Comparison of ENCODE assay signal across 20 mouse cellular contexts in genomic region chr9:31960488-31960887, GRCm38 (mm10). TPM values are rescaled to one million over a fixed set of nuclear protein-coding genes. Genes with fewer than 3 reads are reported as not detected.
"Had no signal": no experiment of that assay in that cellular context is flagged by ENCODE, and none has a peak within 500 bp of the region (broad histone marks: within the 10 kb centered on the region; RNA-seq: fewer than 3 reads in every experiment).

No protein-coding gene starts in this region.

- H3K4me2 ChIP-seq: lung, embryonic 15.5 days; midbrain, embryonic 11.5 days; midbrain, embryonic 13.5 days; midbrain, embryonic 15.5 days; neural tube, embryonic 12.5 days; stomach, embryonic 15.5 days had no signal

- H3K9ac ChIP-seq: lung, embryonic 15.5 days; midbrain, embryonic 13.5 days; midbrain, embryonic 15.5 days; neural tube, embryonic 12.5 days; stomach, embryonic 15.5 days had no signal

- H3K4me1 ChIP-seq: lung, embryonic 15.5 days; megakaryocyte, embryonic 14.5 days; midbrain, embryonic 13.5 days; midbrain, embryonic 15.5 days; neural tube, embryonic 12.5 days; stomach, embryonic 15.5 days had no signal

- H3K9me3 ChIP-seq: lung, embryonic 15.5 days; midbrain, embryonic 13.5 days; midbrain, embryonic 15.5 days; neural tube, embryonic 12.5 days; stomach, embryonic 15.5 days had no signal

- H3K4me3 ChIP-seq: lung, embryonic 15.5 days; megakaryocyte, embryonic 14.5 days; midbrain, embryonic 13.5 days; midbrain, embryonic 15.5 days; neural tube, embryonic 12.5 days; stomach, embryonic 15.5 days had no signal

- ATAC-seq: lung, postnatal 0 days; midbrain, embryonic 13.5 days; midbrain, embryonic 15.5 days had no signal

- H3K27ac ChIP-seq: lung, embryonic 15.5 days; macrophage; midbrain, embryonic 13.5 days; midbrain, embryonic 15.5 days; neural tube, embryonic 12.5 days; stomach, embryonic 15.5 days; stomach, postnatal 0 days had no signal

- DNase-seq: lung, adult 2 months; lung, postnatal 14 days; lung, postnatal 36 days; right cerebral cortex, postnatal 14 days; thymus, adult 2 months; thymus, postnatal 25 days had no signal

- H3K27me3 ChIP-seq: lung, embryonic 15.5 days; megakaryocyte, embryonic 14.5 days; midbrain, embryonic 13.5 days; midbrain, embryonic 15.5 days; neural tube, embryonic 12.5 days; stomach, embryonic 15.5 days had no signal

- H3K36me3 ChIP-seq: lung, embryonic 15.5 days; midbrain, embryonic 13.5 days; midbrain, embryonic 15.5 days; neural tube, embryonic 12.5 days; stomach, embryonic 15.5 days had no signal

RNA-seq across cellular contexts. Expression of gene Barx2, which starts 47.2 kb away (rescaled TPM):
- total RNA-seq: megakaryocyte progenitor cell, adult 5-6 weeks; monocyte, adult 5-6 weeks had no signal
- polyA plus RNA-seq: macrophage; midbrain, embryonic 11.5 days; neural tube, embryonic 14.5 days; spleen, adult 2 months had no signal
